Mouse (Mus musculus) ES-Bruce4 (cell line): ENCODE measurements at regions not wholly inside any gene's neighbourhood (a gene's known extent, or its start where the extent isn't known, plus 50 kb on each side); places are given as distances from the start of the nearest gene placed in this dataset.

Experiments used
- H3K27ac ChIP-seq: 2 replicates; pipeline ENCODE4 v1.5.1; 2012; ENCODE audit warnings: low read length, inconsistent platforms; ENCODE audit not compliant: insufficient read depth
- H3K27me3 ChIP-seq: 2 replicates; pipeline ENCODE4 v1.6.1; 2012; ENCODE audit warnings: mild to moderate bottlenecking, low read length, inconsistent platforms; ENCODE audit not compliant: control insufficient read depth, poor library complexity, insufficient read depth, severe bottlenecking
- H3K36me3 ChIP-seq: 2 replicates; pipeline ENCODE4 v1.6.1; 2012; ENCODE audit warnings: inconsistent platforms, mild to moderate bottlenecking, low read length, moderate library complexity; ENCODE audit not compliant: control insufficient read depth, poor library complexity, insufficient read depth, severe bottlenecking
- H3K4me1 ChIP-seq: one replicate; pipeline ENCODE4 v1.8.1; 2011; ENCODE audit warnings: low read length; ENCODE audit not compliant: control insufficient read depth, insufficient read depth
- H3K4me3 ChIP-seq: 2 replicates; pipeline ENCODE4 v1.5.1; 2011; ENCODE audit warnings: low read depth, mild to moderate bottlenecking, low read length
- H3K9ac ChIP-seq: 2 replicates; pipeline ENCODE4 v1.6.1; 2012; ENCODE audit warnings: low read depth, mild to moderate bottlenecking, inconsistent platforms; ENCODE audit not compliant: poor library complexity, severe bottlenecking
- H3K9me3 ChIP-seq: replicated peaks from 2 replicates; pipeline ENCODE4 v1.6.1; 2012; ENCODE audit warnings: mild to moderate bottlenecking, low read length, inconsistent platforms; ENCODE audit not compliant: control insufficient read depth, poor library complexity, insufficient read depth, severe bottlenecking
- CTCF ChIP-seq: IDR thresholded peaks from one replicate; pipeline ENCODE4 v1.8.1; 2011; ENCODE audit warnings: low read depth, low read length
- EP300 ChIP-seq: IDR thresholded peaks from 2 replicates; pipeline ENCODE4 v1.6.1; 2011; ENCODE audit warnings: low read depth, low read length; ENCODE audit not compliant: insufficient read depth
- POLR2A ChIP-seq: IDR thresholded peaks from one replicate; pipeline ENCODE4 v1.8.1; 2011; ENCODE audit warnings: low read length; ENCODE audit not compliant: insufficient read depth

- no peak overlapping the region for H3K27ac ChIP-seq
- no peak overlapping the region for H3K9ac ChIP-seq
- H3K9me3 ChIP-seq, result no peaks in the 10 kb centered on the region
- H3K4me3 ChIP-seq, result no peak overlapping the region
- H3K27me3 ChIP-seq, result no peaks in the 10 kb centered on the region
- H3K36me3 ChIP-seq, result no peaks in the 10 kb centered on the region
- TF ChIP-seq EP300, result no peak
- no peak for TF ChIP-seq POLR2A
- peaks cover 3% of the 10 kb centered on the region for H3K4me1 ChIP-seq
Measured at GRCm38 (mm10) chr3:18341757-18342156, 393.5 kb downstream of the Cypt12 start.

GRCm38 (mm10) chr3:18378014-18379005 lies 430.1 kb downstream of the Cypt12 start:
- Histone ChIP-seq H3K27ac (no peak overlapping the region), H3K9me3 (no peaks in the 10 kb centered on the region), H3K4me3 (no peak overlapping the region), H3K4me1 (no peaks in the 10 kb centered on the region), H3K27me3 (no peaks in the 10 kb centered on the region), H3K9ac (no peak overlapping the region), H3K36me3 (no peaks in the 10 kb centered on the region)
- TF ChIP-seq EP300, result no peak
- no peak for TF ChIP-seq POLR2A
- no peak for TF ChIP-seq CTCF

- Histone ChIP-seq H3K4me3 (no peak overlapping the region), H3K36me3 (no peaks in the 10 kb centered on the region), H3K27ac (no peak overlapping the region), H3K9ac (no peak overlapping the region), H3K9me3 (no peaks in the 10 kb centered on the region), H3K4me1 (no peaks in the 10 kb centered on the region), H3K27me3 (no peaks in the 10 kb centered on the region)
- TF ChIP-seq EP300 (no peak), CTCF (no peak), POLR2A (no peak)
Measured at GRCm38 (mm10) chr3:18421886-18422575, 473.8 kb downstream of the Cypt12 start.

DNA sequence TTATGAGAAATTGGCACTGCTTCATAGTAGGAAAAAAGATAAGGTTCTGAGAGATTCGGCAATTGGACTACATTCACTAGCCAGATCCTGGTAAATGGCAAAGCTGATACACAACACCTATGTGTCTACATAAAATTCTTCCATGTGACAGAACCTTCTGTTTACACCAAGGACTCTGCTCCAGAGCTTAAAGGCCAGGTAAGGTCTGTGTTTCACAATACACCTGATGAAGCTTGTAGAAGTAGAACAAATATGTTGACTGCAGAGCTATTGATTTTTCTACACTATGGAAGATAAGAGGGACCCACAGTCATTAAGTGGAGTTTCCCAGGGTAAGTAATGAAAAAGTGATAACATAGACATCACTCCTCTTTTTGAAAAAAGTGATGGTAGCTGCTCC lies 480.7 kb downstream of the Cypt12 start:
- H3K36me3 ChIP-seq, result no peaks in the 10 kb centered on the region
- no peak for TF ChIP-seq CTCF
- no peak for TF ChIP-seq POLR2A
- TF ChIP-seq EP300, result no peak

DNA sequence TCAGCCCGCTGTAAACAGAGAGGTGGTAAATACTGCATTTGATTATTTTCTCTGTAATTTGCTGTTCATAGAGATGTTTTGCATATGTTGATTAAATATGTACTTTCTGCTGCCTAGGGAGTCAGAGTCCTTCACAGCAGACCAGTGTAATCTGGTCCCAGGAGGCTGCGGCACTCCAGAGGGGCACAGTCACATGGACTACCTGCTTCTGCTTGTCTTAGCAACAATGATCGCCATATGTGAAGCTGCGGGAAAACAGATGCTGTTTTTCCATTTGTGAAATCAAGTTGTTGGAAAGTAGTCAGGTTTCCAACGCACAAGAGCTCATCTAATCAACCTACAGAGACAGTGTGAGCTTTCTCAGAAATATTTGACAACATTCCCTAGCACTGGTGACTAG lies 490.6 kb downstream of the Cypt12 start:
- H3K4me1 ChIP-seq, result no peaks in the 10 kb centered on the region
- TF ChIP-seq EP300 (no peak), POLR2A (no peak), CTCF (no peak)
- no peak overlapping the region for H3K4me3 ChIP-seq
- H3K9me3 ChIP-seq, result no peaks in the 10 kb centered on the region
- no peaks in the 10 kb centered on the region for H3K36me3 ChIP-seq
- no peak overlapping the region for H3K27ac ChIP-seq
- no peak overlapping the region for H3K9ac ChIP-seq
- no peaks in the 10 kb centered on the region for H3K27me3 ChIP-seq

More for the DNA sequence above, 480.7 kb downstream of the Cypt12 start:
- no peaks in the 10 kb centered on the region for H3K27me3 ChIP-seq
- H3K4me3 ChIP-seq, result no peak overlapping the region
- no peak overlapping the region for H3K27ac ChIP-seq
- H3K9me3 ChIP-seq, result no peaks in the 10 kb centered on the region; the same call in 1 of the 2 replicates
- no peak overlapping the region for H3K9ac ChIP-seq
- H3K4me1 ChIP-seq, result no peaks in the 10 kb centered on the region
